ENCODE assay signal across 11 mouse cellular contexts in the genomic region with DNA sequence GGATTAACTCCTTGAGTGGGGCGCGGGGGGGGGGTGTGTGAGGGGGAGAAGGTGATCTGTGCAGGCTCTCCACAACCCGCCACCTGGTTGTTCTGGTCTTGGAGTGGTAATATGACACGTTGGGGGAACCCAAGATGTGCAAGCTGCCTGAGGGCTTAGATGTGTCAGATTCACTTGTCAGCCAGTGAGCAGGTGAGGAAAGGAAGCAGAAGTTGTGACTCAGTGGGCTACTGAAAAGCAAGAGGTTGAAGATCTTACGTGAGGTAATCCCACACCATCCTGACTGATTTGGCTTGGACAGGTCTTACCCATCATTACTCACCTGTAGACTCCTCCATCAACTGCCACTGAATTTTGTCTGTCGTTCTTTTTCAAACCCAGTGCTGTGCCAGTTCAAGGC. TPM values are rescaled to one million over a fixed set of nuclear protein-coding genes. Genes with fewer than 3 reads are reported as not detected.
DNase-seq lines count a peak whose midpoint lies in the region; ATAC-seq and TF ChIP-seq lines count a peak whose summit lies in the region.
"Had no signal": no experiment of that assay in that cellular context is flagged by ENCODE, and none has a peak within 500 bp of the region (broad histone marks: within the 10 kb centered on the region; RNA-seq: fewer than 3 reads in every experiment).

No protein-coding gene starts in this region.

- no peaks in the 10 kb centered on the region for H3K9me3 ChIP-seq in lung, postnatal 0 days (ENCODE audit: low read length)
- no peaks in the 10 kb centered on the region for H3K9me3 ChIP-seq in forebrain, embryonic 14.5 days (replicated peaks; ENCODE audit: control insufficient read depth, low read length)
- H3K9me3 ChIP-seq in limb, embryonic 13.5 days: no peaks in the 10 kb centered on the region

- H3K4me3 ChIP-seq in lung, postnatal 0 days (ENCODE audit: low read depth, low read length): peak overlapping the region; percentile 93
- H3K4me3 ChIP-seq in forebrain, embryonic 14.5 days (ENCODE audit: low read depth, low read length): peak overlapping the region; percentile 92
- peak overlapping the region; percentile 89 for H3K4me3 ChIP-seq in limb, embryonic 13.5 days

- no peak for TF ChIP-seq EP300 in lung, postnatal 0 days (IDR thresholded peaks at IDR 0.05)

- WGBS in lung, postnatal 0 days: 31% methylated on average over 6 of the region's 6 CpGs
- WGBS in forebrain, embryonic 14.5 days: 56% methylated on average over 6 of the region's 6 CpGs
- 28% methylated on average over 6 of the region's 6 CpGs for WGBS in limb, embryonic 13.5 days

- peak overlapping the region; percentile 90 for H3K4me2 ChIP-seq in lung, postnatal 0 days (replicated peaks; ENCODE audit: low read depth, low read length)
- peak overlapping the region; percentile 93 for H3K4me2 ChIP-seq in forebrain, embryonic 14.5 days (ENCODE audit: low read length)
- peak overlapping the region; percentile 97 for H3K4me2 ChIP-seq in limb, embryonic 13.5 days (replicated peaks)

- no peaks in the 10 kb centered on the region for H3K36me3 ChIP-seq in lung, postnatal 0 days (ENCODE audit: insufficient read depth, low read length)
- H3K36me3 ChIP-seq in forebrain, embryonic 14.5 days (ENCODE audit: control insufficient read depth, insufficient read depth, low read length): no peaks in the 10 kb centered on the region
- peaks cover 26% of the 10 kb centered on the region for H3K36me3 ChIP-seq in limb, embryonic 13.5 days
- no peaks in the 10 kb centered on the region for H3K36me3 ChIP-seq in splenic B cell, adult 2 months (ENCODE audit: control insufficient read depth, insufficient read depth, low read length, poor library complexity, severe bottlenecking)

- H3K27ac ChIP-seq in lung, postnatal 0 days (ENCODE audit: low read length): no peak overlapping the region
- no peak overlapping the region for H3K27ac ChIP-seq in forebrain, embryonic 14.5 days (ENCODE audit: low read depth, low read length)
- no peak overlapping the region for H3K27ac ChIP-seq in limb, embryonic 13.5 days

- no peak overlapping the region for H3K9ac ChIP-seq in lung, postnatal 0 days (replicated peaks; ENCODE audit: low read depth)
- peak overlapping the region; percentile 86 for H3K9ac ChIP-seq in forebrain, embryonic 14.5 days (ENCODE audit: low read length)
- peak overlapping the region; percentile 86; the same call in 1 of the 2 replicates for H3K9ac ChIP-seq in limb, embryonic 13.5 days

- H3K27me3 ChIP-seq in lung, postnatal 0 days (replicated peaks; ENCODE audit: insufficient read depth, low read length): no peaks in the 10 kb centered on the region
- no peaks in the 10 kb centered on the region for H3K27me3 ChIP-seq in forebrain, embryonic 14.5 days (replicated peaks; ENCODE audit: control insufficient read depth, insufficient read depth, low read length)
- no peaks in the 10 kb centered on the region for H3K27me3 ChIP-seq in limb, embryonic 13.5 days
- H3K27me3 ChIP-seq in splenic B cell, adult 2 months (ENCODE audit: control insufficient read depth, insufficient read depth, low read length, poor library complexity, severe bottlenecking): no peaks in the 10 kb centered on the region

- TF ChIP-seq CTCF in lung, postnatal 0 days (IDR thresholded peaks at IDR 0.05): no peak

- no peak for DNase-seq in lung, postnatal 0 days (ENCODE audit: low spot score)
- no peak for DNase-seq in lung, postnatal 10 days
- DNase-seq in forebrain, embryonic 14.5 days (ENCODE audit: low spot score): no peak
- peak; percentile 55 for DNase-seq in splenic B cell, adult 2 months (ENCODE audit: low read depth, low spot score)
- no peak for DNase-seq in gastrocnemius, postnatal 10 days
- DNase-seq in adrenal gland, adult 18-20 months (ENCODE audit: low spot score in 2 of 2): no peak
- DNase-seq: adrenal gland, adult 8-10 months; gastrocnemius, postnatal 25 days had no signal

- H3K4me1 ChIP-seq in lung, postnatal 0 days (ENCODE audit: insufficient read depth, low read depth, low read length): peaks cover 17% of the 10 kb centered on the region; the same call in 1 of the 2 replicates
- H3K4me1 ChIP-seq in forebrain, embryonic 14.5 days (ENCODE audit: control insufficient read depth, insufficient read depth, low read length): peaks cover 44% of the 10 kb centered on the region
- peaks cover 59% of the 10 kb centered on the region for H3K4me1 ChIP-seq in limb, embryonic 13.5 days

- peak; percentile 32; the same call in 1 of the 2 replicates for ATAC-seq in lung, postnatal 0 days
- no peak for ATAC-seq in forebrain, embryonic 14.5 days
- ATAC-seq in limb, embryonic 13.5 days (ENCODE audit: low FRiP score, low read depth): no peak
- ATAC-seq in erythroid progenitor cell, adult 5-6 weeks (replicated peaks; ENCODE audit: low FRiP score, poor library complexity, severe bottlenecking): no peak

RNA-seq across cellular contexts. Expression of a gene that starts 2.2 kb away (rescaled TPM):
- polyA plus RNA-seq in lung, postnatal 0 days (2015; fragmentation: Nextera tagmentation; extraction: Ambion mirVana): 16.5 and 20.2 TPM in 2 replicates
- polyA plus RNA-seq in forebrain, embryonic 14.5 days (2014; fragmentation: Nextera tagmentation; extraction: Ambion mirVana): 12.6 and 12.8 TPM in 2 replicates
- 7.7 and 9.1 TPM in 2 replicates for polyA plus RNA-seq in limb, embryonic 13.5 days (2015; fragmentation: Nextera tagmentation; extraction: Ambion mirVana)
- total RNA-seq in erythroid progenitor cell, adult 5-6 weeks (2015; ENCODE audit: low replicate concordance): 2.5 and 5.8 TPM in 2 replicates
- total RNA-seq in erythroid progenitor cell, adult 5-6 weeks (2017; ENCODE audit: low replicate concordance): 2.7 and 5.4 TPM in 2 replicates
- total RNA-seq in gastrocnemius, postnatal 10 days (2021): 1 to 10 TPM; 4.2 to 6.4 TPM
- total RNA-seq in adrenal gland, adult 18-20 months (2021): 10 to 100 TPM; 35.0 to 41.0 TPM

RNA-seq across cellular contexts. Expression of a gene that starts 25.8 kb away (rescaled TPM):
- polyA plus RNA-seq in lung, postnatal 0 days (2015; fragmentation: Nextera tagmentation; extraction: Ambion mirVana): 4.7 and 6.1 TPM in 2 replicates
- polyA plus RNA-seq in forebrain, embryonic 14.5 days (2014; fragmentation: Nextera tagmentation; extraction: Ambion mirVana): 10.5 and 11.1 TPM in 2 replicates
- 11.2 and 11.6 TPM in 2 replicates for polyA plus RNA-seq in limb, embryonic 13.5 days (2015; fragmentation: Nextera tagmentation; extraction: Ambion mirVana)
- not detected in 2 replicates for total RNA-seq in erythroid progenitor cell, adult 5-6 weeks (2015; ENCODE audit: low replicate concordance)
- total RNA-seq in erythroid progenitor cell, adult 5-6 weeks (2017; ENCODE audit: low replicate concordance): not detected in 2 replicates
- 1 to 10 TPM; 1.3 to 2.2 TPM for total RNA-seq in gastrocnemius, postnatal 10 days (2021)
- 10 to 100 TPM; 12.6 to 12.9 TPM for total RNA-seq in adrenal gland, adult 18-20 months (2021)

RNA-seq across cellular contexts. Expression of a gene that starts 30.2 kb away (rescaled TPM):
- polyA plus RNA-seq in lung, postnatal 0 days (2015; fragmentation: Nextera tagmentation; extraction: Ambion mirVana): 8.8 and 8.9 TPM in 2 replicates
- polyA plus RNA-seq in forebrain, embryonic 14.5 days (2014; fragmentation: Nextera tagmentation; extraction: Ambion mirVana): 0.22 TPM in 1 of 2 replicates, not detected in the other
- not detected in 2 replicates for polyA plus RNA-seq in limb, embryonic 13.5 days (2015; fragmentation: Nextera tagmentation; extraction: Ambion mirVana)
- not detected in 2 replicates for total RNA-seq in erythroid progenitor cell, adult 5-6 weeks (2015; ENCODE audit: low replicate concordance)
- not detected in 2 replicates for total RNA-seq in erythroid progenitor cell, adult 5-6 weeks (2017; ENCODE audit: low replicate concordance)
- total RNA-seq in gastrocnemius, postnatal 10 days (2021): not detected
- 1 to 10 TPM in 1 of 2 experiments, not detected in 1; 1.4 TPM for total RNA-seq in adrenal gland, adult 18-20 months (2021)
- total RNA-seq: gastrocnemius, postnatal 25 days; neutrophil, adult 5-6 weeks had no signal

Comparison
In these comparisons a context has a peak if more than half of its experiments do, and no peak if none do; other contexts are left out.
1. RNA of a gene that starts 2.2 kb away (total RNA-seq): 35.0 to 41.0 TPM in adrenal gland, adult 18-20 months; 4.2 to 6.4 TPM in gastrocnemius, postnatal 10 days and 2.5 to 5.8 TPM in erythroid progenitor cell, adult 5-6 weeks; every median in the first group is over 4 times any median in the second.
2. RNA of a gene that starts 25.8 kb away (total RNA-seq): 12.6 to 12.9 TPM in adrenal gland, adult 18-20 months; 1.3 to 2.2 TPM in gastrocnemius, postnatal 10 days and not detected in erythroid progenitor cell, adult 5-6 weeks; every median in the first group is over 4 times any median in the second.
3. Peak in every context shown above with its lines, with median percentiles within 50 percentile points of each other: H3K4me2 ChIP-seq and H3K4me3 ChIP-seq.